Mouse (Mus musculus) gastrocnemius, adult 18-20 months (tissue): ENCODE measurements around the gene Itgb5. TPM values are rescaled to one million over a fixed set of nuclear protein-coding genes. Genes with fewer than 3 reads are reported as not detected.

Experiments used
- DNase-seq: peaks from one replicate; pipeline ENCODE4 v3.0.0; 2021; ENCODE audit warnings: low spot score
- total RNA-seq, 2 experiments: library from RNA; stranded (reverse); gene quantifications; 2 replicates each; pipeline ENCODE4 v1.2.3; 2021

Gene Itgb5
- total RNA-seq, 2 experiments from 2014 or later, result 94.8 to 115 TPM

DNA sequence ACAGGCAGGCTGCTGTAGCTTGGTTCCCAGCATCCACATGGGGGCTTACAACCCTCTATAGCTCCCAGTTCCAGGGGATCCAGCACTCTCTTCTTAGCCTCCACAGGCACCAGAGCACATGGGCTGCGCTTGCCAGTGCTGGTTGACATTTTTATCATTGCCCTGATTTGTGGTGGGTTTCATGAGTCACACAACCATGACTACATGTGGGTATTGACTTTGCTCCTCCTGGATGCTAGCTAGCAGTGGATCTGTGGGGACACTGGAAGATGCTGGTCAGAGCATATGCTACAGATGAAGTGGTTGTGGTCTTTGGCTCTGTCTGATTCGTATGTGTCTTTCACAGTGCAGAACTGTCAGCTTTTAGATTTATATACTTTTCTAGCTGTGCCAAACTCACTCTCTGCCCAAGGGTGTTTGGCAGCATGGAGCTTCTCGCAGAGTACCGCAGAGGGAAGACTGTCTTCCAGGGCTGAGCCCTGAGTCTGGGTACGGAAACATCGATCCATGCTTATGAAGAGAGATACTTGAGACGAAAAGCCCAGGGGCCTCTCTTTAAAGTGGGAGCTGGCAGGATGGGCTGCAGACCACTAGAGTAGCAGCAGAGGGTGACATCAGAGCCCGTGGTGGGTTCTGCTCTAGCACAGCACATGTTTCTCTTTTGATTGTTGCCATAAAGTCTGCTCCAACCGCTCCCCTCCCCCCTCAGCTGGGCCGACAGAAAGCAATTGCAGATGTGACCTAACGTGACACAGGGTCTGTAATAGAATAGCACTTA is 74.4 kb downstream of the Itgb5 start:
- no peak for DNase-seq

DNA sequence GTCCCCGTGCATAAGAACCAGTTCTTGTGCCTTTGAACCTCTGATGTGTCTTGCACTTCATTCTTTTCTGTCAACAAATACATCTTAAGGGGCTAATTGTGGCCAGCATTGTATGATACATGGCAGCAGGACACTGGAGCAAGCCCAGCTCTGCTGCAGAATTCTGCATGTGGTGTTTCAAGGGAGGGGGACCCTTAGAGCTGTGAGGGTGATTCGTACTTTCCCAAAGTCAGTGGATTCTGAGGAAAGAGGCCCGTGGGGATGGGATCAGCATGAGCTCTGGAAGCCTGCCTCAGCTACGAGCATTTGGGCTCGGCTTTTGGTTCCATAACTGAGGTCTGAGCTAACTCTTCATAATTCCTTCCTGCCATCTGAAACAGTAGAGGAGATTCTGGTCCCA is 75.1 kb downstream of the Itgb5 start:
- DNase-seq, result no peak

DNA sequence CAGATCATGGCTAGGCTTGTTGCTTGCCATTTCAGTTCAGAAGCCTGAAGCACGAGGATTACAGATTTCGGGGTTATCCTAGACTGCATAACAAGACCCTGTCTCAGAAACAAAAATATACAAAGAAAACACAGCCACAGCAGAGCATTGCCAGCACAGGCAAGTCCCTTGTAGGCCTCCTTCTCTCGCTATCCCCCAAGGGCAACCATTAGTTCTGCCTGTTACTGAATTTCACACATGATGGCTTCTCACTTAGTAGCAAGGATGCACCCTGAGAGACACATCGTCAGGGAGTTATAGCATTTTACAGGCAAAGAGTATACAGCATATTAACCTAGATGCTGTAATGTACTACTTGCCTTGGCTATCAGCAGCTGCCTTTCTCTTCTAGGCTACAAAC is 78.8 kb downstream of the Itgb5 start:
- DNase-seq, result no peak

DNA sequence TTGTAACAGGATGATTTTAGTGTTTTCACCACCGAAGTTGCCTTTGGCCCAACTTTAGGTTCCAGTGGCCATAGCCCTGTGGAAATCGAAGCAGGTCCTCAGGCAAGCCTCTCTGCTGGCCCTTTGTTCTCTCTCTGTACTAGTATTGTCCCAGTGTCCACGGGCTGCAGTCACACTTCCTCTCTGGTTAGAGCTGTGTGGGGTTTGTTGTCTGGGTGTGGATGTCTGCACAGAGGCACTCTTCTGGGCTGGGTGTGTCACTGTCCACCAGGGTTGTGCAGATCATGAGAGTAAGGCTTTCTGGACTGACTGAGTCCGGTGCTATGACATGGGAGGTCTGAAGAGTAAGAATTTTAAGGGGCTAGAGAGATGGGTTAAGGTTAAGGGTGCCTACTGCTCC is 85.5 kb downstream of the Itgb5 start:
- no peak for DNase-seq

DNA sequence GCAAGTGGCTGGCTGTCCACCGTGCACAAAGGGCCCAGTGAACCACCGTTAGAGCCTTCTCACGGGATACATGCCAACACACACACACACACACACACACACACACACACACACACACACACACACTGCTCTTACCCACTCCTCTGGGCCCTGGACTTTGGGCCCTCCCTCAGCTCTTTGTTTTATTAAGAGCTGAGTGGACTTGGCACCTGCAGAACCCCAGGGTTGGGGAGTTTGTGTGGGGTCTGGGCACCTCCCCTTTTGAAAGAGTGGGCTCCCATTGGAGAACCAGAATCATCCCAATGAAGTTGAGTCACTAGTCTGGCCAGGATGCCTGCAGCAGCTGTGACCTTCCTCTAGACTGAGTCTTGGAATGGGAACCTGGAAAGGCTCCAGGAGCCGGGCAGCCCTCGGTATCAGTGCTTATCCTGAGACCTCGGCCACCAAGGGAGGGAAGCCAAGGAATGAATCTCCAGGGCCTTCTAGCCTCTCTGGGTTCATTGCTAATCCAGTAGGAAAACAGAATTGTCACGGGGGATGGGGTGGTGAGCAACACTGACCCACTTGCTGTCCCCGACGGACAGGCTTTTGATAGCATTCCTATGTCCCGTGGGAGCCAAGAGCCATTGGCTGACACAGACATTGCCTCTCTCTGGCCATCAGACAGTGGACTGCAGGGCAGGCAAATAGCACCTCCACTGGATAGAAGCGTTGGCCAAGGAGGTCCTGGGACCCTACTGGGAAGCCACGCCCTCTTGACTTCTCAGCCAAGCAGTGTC is 87.2 kb downstream of the Itgb5 start:
- peak; percentile 79 for DNase-seq

DNA sequence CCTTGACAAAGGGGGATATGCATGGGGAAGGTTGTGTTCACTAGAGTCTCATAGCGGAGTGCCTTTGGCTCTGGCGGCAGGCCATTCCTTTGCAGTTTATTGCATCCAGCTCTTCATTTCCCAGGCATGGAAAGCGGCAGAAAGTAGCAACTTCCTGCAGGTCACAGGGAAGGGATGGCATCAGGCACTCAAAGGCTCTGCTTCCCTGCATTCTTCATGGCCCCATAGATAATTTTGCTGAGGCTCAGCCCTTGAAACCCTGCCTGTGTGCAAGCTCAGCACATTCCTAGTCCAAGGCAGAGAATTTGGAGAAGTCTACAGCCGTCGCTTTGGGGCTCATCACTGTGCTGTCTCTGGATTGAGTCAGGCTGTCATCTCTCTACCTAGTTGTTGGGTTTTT is 87.9 kb downstream of the Itgb5 start:
- no peak for DNase-seq

DNA sequence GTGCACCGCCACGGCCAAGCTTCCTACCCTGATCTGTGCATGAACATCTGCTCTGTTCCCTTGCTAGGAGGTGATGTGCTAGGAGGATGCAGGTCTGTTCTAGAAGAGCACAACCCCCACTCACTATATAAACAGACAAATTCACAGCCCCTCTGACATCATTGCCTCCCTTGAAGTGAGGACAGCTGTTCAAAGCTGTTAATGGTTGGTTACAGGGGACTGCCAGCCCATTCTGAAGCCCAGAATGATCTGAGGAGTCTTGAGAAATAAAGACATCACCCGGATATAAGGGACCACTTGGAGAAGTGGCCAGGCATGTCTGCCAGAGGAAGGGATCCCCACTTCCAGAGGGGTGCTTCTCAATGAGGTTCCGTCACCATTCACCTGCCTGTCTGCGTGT is 88.5 kb downstream of the Itgb5 start:
- DNase-seq, result no peak

DNA sequence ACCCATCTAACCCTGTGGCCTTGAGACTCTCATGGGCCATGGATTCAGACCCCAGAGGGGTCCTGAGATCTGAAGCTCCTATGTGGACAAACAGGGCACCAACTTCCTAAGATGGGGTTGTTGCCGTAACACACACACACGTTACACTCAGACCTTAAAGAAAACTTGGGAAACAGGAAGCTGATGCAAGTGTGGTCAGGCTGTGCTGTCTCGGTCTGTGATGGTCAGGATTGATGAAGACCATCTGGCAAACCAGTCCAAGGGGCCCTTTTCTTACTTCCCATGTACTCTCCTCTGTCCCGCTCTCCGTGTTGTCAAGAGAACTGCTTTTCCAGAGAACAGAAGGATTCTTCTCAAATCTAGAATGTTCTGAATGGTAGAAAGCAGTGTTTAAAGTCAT is 92.0 kb downstream of the Itgb5 start:
- DNase-seq, result no peak

DNA sequence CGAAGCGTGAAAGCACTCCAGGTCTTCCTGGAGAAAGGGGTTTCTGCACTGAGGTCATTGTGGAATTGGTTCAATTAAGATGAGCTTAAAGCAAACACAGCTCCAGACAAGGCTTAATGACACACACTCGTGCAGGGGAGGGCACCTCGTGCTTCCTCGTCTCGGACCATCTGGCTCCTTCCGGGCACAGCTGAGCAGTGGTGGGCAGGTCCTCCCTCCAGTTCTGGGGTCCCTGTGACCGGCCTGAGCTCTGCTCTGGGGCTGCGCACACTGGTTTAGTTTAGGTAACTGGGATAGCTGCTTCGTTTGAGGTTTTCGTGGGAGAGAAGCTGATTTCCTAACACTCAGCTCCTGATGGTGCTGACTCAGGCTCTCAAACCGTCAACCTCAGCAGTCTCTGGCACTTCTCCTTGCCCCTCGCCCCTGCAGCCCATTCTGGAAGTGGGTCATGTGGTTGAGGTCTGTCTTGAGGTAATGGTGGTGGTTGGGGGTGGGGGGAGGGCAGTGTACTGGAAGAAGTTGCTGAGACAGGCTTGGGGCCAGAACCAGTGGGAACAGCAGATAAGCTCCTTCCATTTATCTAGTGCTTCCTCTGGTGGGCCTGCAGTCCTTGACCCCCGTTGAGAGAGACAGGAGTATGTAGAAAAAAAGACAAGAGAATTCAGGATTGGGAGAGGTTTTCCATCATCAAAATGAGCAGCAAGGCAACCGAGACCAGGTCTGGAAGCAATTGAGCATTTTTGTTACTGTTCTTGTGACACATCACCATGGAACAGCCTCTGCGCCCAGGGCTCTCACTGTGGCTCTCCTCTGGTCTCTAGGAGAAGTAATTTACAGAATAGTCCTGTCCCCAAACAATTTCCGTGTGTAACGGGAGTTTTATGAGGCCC is 92.9 kb downstream of the Itgb5 start:
- no peak for DNase-seq

DNA sequence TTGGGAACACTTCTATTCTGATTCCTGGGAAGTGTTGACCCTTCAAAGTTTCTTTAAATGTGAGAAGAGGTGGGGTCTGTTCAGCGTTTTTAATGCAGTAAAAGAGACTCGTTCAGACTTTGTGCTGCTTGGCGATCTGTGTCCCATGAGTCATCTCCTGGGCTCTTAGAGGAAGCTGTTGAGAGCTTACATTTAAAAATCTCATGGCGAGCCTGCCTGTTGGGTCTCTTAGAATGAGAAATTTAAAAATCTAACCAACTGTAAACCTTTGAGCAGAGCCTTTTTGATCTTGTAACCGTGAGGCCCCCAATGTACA is 93.5 kb downstream of the Itgb5 start:
- DNase-seq, result no peak

DNA sequence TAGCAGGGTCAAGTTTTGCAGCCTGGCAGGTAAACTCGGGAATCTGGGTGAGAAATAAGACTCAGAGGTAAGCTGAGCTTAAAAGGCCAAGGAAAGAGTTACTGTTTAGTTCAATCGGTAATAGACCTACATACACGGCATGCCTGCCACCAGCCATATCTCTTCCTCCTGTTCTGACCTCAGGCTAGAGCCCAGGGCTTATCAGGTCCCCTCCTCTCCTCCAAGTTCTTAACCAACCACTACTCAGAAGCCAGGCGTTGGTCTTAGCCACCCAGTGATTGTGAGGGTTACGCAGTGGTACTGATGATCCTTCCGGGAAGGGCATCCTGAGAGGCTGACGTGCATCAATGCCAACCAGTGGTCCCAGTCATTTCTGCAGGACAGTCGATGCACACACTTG is 94.3 kb downstream of the Itgb5 start:
- no peak for DNase-seq

DNA sequence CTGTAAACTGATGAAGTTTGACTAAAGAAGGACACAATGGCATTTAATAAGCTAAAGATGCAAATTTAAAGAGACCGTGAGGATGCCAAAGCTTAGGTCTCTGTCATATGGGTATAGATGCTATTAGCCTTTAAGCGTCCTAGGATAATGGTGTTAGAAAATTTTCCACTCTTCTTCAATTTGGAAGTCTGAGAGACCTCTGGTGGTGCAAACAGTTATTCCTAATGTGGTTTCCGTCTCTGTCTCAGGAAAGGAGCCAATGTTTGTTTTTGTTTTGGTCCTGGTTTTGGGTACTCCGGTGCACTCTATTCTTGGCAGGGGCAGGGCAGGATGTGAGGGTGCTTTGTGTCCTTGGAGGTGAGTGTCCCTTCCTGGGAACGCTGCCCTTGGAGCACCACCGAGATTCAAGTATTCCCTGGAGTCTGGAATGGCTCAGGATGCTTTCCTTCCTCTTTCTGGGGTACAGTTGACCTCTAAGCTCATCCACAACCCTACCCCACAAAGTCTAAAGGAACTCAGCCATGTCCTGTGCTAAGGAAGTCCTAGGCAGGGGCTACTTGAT is 97.9 kb downstream of the Itgb5 start:
- DNase-seq, result no peak

DNA sequence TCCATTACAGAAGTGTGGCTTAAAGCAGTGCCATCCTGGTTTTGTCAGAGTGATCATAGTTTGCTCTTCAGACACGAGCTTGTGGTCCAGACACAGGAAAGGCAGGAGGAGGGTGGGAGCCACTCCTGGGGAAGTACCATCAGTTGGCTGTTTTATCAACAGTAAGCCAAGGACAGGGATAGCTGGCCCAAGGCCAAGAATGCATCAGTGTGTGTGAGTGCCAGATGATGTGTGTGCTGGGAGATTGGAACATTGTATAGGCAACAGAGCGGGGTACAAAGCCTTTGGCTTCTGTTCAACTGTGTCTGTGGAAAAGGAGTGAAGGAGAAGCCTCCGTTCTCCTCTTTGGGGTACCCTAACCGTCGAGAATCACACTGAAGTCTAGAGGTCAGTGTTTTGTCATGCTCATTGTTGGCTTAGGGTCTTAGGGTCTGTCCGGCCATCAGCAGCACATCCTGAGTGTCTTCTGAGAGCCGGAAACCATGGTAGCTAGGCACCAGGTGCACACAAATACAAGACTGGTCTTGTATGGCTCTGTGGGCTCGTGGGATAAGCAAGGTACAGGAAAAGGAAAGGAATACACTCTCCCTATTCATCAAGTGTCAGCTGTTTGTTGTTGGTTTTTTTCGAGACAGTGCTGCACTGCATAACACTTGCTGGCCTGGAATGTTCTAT is 99.5 kb downstream of the Itgb5 start:
- no peak for DNase-seq

DNA sequence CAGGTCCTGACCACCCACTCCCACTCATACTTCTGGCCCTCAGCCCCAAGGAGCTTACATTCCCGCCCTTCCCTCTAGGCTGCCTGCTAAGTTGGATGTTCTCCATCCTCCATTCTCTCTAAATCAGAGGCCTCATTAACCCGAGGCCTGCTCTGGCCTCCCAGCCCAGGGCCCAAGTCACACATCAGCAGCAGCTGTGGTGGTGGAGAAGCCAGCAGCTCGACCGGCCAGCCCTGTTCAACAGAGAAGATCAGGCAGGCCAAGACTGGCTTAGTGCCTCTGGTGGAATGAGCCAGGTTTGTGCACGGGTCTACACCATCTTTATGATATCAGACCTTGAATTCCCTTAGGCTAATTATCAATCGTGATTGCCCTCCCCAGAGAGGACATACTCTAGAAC is 101.3 kb downstream of the Itgb5 start:
- no peak for DNase-seq

DNA sequence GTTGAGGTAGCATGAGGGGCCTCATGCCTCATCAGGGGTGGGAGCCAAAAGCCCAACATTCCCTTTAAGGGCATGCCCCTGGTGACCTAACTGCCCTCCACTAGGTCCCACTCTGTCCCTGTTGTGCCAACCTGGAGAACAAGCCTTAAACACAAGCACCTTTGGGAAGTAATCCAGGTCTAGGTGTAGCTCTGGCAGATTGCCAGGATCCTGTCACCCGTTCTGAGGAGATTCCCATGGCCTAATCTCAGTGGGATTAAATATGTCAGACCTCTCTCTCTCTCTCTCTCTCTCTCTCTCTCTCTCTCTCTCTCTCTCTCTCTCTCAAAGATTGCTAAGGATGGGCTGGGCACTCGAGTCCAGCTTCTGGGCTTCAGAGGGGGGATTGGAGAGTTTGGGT is 102.2 kb downstream of the Itgb5 start:
- no peak for DNase-seq

DNA sequence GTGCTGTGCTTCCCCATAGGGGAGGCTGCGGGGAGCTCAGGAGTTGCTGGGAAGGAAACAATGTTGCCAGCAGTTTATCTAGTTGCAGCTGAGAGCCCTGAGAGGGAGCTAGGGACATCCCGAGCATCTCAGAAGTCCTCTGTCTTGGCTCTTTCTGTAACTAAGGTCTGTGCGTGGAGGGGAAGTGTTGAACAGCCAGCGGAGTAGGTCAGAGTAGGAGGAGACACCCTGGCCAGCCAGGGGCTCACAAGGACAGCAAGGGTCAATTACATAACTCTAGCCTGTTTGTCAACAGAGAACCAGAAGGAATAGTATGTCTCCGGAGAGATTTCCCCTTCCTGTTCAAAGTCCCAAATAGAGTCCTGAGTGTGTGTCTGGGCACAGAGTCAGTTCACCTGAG is 102.7 kb downstream of the Itgb5 start:
- DNase-seq, result no peak

DNA sequence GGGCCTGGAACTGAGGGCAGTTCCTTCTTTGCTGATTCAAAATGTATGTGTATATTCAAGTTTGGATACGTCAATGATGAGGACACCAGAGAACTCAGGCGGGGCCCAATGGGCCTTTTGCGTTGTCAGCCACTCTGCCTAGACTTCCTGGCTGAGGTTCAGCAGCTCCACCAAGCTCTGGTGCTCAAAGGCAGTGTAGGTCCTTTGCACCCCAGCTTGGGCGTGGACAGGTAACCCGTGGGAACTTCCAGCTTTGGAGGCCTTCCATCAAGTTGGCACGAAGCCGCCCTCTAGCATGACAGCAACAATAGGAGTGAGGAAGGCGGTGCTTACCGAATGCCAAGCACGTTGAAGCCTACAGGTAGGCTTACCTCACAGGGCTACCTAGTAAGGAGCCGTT is 103.9 kb downstream of the Itgb5 start:
- no peak for DNase-seq

DNA sequence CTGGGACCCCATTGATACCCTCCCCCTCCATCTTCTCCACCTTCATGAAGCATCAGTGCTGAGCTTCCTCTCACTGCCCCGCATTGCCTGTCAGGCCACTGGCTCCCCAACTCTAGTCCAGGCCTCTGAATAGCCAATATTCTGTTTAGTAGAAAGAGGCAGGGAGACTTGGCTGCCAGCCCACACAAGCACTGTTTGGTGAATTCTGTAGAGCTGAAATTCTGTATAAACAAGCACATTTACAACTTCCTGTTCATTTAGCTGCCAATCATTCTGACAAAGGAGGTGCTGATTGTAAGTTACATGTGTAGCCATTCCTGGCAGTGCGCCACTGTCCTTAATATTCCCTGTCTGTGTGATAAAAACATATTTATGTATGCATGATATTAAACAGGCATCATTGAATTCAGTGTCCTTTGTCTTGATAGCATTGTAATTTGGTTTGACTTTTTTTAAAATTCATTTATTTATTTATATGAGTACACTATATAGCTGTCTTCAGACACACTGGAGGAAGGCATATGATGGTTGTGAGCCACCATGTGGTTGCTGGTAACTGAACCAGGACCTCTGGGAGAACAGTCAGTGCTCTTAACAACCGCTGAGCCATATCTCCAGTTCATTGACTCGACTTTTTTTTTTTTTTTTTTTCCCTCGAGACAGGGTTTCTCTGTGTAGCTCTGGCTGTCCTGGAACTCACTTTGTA is 105.4 kb downstream of the Itgb5 start:
- no peak for DNase-seq

DNA sequence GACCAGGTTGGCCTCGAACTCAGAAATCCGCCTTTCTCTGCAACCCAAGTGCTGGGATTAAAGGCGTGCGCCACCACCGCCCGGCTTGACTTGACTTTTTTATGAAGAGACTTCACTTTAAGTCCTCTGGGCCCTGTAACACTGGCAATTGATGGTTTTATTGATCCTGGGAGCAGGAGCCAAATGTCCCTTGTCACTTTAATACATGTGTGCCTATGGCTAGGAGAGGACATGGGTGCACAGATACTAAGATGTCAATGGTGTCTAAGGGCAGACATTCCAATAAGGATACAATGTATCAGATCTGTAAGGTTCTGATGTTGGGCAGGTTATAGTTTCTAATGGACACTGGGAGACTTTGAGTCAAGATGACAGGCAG is 105.9 kb downstream of the Itgb5 start:
- DNase-seq, result no peak

DNA sequence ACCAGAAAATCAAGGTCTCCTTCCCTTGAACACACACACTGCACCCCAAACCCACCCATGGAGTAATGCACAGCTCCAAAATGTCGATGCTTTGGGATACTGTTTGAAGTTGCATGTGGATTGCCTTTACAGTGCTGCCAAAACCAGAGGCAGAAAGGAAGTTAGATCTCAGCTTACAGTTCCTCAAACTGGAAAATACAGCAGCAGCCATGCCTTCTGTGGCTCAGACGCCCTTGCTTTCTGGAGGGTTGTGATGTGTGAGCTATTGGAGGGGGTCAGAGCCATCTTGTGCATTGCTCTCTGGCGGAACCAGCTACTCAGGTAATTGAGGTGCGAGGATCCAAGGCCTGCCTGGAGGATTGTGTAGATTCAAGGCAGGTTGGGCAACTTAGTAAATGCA is 107.4 kb downstream of the Itgb5 start:
- DNase-seq, result no peak

DNA sequence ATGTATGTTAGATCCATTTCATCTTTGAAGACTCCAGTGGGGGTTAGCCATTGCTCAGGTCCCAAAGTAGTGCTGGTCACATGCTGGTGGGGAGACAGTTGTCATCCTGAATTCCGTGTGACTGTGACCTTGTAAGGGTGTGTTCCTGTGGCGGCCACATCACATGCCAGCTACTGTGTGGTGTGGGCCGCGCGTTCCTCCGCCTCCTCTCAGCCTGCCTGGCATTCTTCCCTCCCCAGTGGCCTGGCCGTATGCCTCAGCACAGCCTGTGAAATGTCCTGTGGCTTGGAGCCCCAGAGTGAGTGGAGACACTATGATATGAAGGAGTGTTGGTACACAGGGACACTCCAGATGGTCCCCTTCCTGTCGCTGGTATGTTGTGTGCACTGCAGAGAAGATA is 108.1 kb downstream of the Itgb5 start:
- DNase-seq, result peak; percentile 88
